Mouse (Mus musculus): ENCODE results near the gene Gng4. TPM values are rescaled to one million over a fixed set of nuclear protein-coding genes. Genes with fewer than 3 reads are reported as not detected.
"Not testable (repeated sequence)": the region's sequence is repeated elsewhere in the genome, so short reads cannot be mapped to it uniquely, and the experiment has no call there.

Gene Gng4
- polyA plus RNA-seq, 1 experiment from 2014 or later = 2.1 TPM

GRCm38 (mm10) chr13:13796082-13796481, 12.2 kb downstream of the Gng4 start:
- ATAC-seq (ENCODE audit: insufficient number of reproducible peaks, insufficient read depth, low FRiP score, low read depth) = no peak
- H3K9me3 ChIP-seq (ENCODE audit: control insufficient read depth, low read depth, low read length) = no peaks in the 10 kb centered on the region
- no peaks in the 10 kb centered on the region for H3K27me3 ChIP-seq (ENCODE audit: control insufficient read depth, insufficient read depth, low read length)
- H3K27ac ChIP-seq (ENCODE audit: low read length) = no peak overlapping the region
- WGBS = 56% methylated on average over 1 of the region's 1 CpGs
- H3K4me2 ChIP-seq (replicated peaks; ENCODE audit: low read depth, low read length) = no peak overlapping the region
- H3K4me3 ChIP-seq (ENCODE audit: low read depth, low read length) = no peak overlapping the region
- H3K4me1 ChIP-seq (ENCODE audit: control insufficient read depth, insufficient read depth, low read length) = no peaks in the 10 kb centered on the region
- no peaks in the 10 kb centered on the region for H3K36me3 ChIP-seq (ENCODE audit: control insufficient read depth, insufficient read depth, low read length)
- H3K9ac ChIP-seq (replicated peaks; ENCODE audit: low read depth, low read length) = no peak overlapping the region

- not testable (repeated sequence) for H3K4me2 ChIP-seq (replicated peaks; ENCODE audit: low read depth, low read length); H3K4me1 ChIP-seq (ENCODE audit: control insufficient read depth, insufficient read depth, low read length); H3K36me3 ChIP-seq (ENCODE audit: control insufficient read depth, insufficient read depth, low read length); ATAC-seq (ENCODE audit: insufficient number of reproducible peaks, insufficient read depth, low FRiP score, low read depth); H3K4me3 ChIP-seq (ENCODE audit: low read depth, low read length); H3K27ac ChIP-seq (ENCODE audit: low read length); H3K27me3 ChIP-seq (ENCODE audit: control insufficient read depth, insufficient read depth, low read length); H3K9ac ChIP-seq (replicated peaks; ENCODE audit: low read depth, low read length); H3K9me3 ChIP-seq (ENCODE audit: control insufficient read depth, low read depth, low read length)
- 91% methylated on average over 12 of the region's 12 CpGs for WGBS
Observed at GRCm38 (mm10) chr13:13797816-13798215, 14.0 kb downstream of the Gng4 start.

- H3K4me3 ChIP-seq (ENCODE audit: low read depth, low read length) = no peak overlapping the region
- no peak for ATAC-seq (ENCODE audit: insufficient number of reproducible peaks, insufficient read depth, low FRiP score, low read depth)
- no peaks in the 10 kb centered on the region for H3K9me3 ChIP-seq (ENCODE audit: control insufficient read depth, low read depth, low read length)
- H3K27me3 ChIP-seq (ENCODE audit: control insufficient read depth, insufficient read depth, low read length) = no peaks in the 10 kb centered on the region
- H3K4me1 ChIP-seq (ENCODE audit: control insufficient read depth, insufficient read depth, low read length) = no peaks in the 10 kb centered on the region
- 71% methylated on average over 8 of the region's 8 CpGs for WGBS
- no peak overlapping the region for H3K4me2 ChIP-seq (replicated peaks; ENCODE audit: low read depth, low read length)
- H3K36me3 ChIP-seq (ENCODE audit: control insufficient read depth, insufficient read depth, low read length) = no peaks in the 10 kb centered on the region
- H3K27ac ChIP-seq (ENCODE audit: low read length) = no peak overlapping the region
- H3K9ac ChIP-seq (replicated peaks; ENCODE audit: low read depth, low read length) = no peak overlapping the region
Observed at GRCm38 (mm10) chr13:13798775-13799174, 14.9 kb downstream of the Gng4 start.

GRCm38 (mm10) chr13:13808337-13809132, 24.7 kb downstream of the Gng4 start:
- Histone ChIP-seq H3K4me1 (ENCODE audit: control insufficient read depth, insufficient read depth, low read length) (no peaks in the 10 kb centered on the region), H3K9me3 (ENCODE audit: control insufficient read depth, low read depth, low read length) (no peaks in the 10 kb centered on the region), H3K4me2 (replicated peaks; ENCODE audit: low read depth, low read length) (no peak overlapping the region), H3K27me3 (ENCODE audit: control insufficient read depth, insufficient read depth, low read length) (no peaks in the 10 kb centered on the region), H3K4me3 (ENCODE audit: low read depth, low read length) (no peak overlapping the region), H3K9ac (replicated peaks; ENCODE audit: low read depth, low read length) (no peak overlapping the region), H3K27ac (ENCODE audit: low read length) (no peak overlapping the region), H3K36me3 (ENCODE audit: control insufficient read depth, insufficient read depth, low read length) (no peaks in the 10 kb centered on the region)
- ATAC-seq (ENCODE audit: insufficient number of reproducible peaks, insufficient read depth, low FRiP score, low read depth) = 0 out of 2 replicates have a peak, but pooled peaks have one; percentile 56
- WGBS = 26% methylated on average over 11 of the region's 11 CpGs

- Histone ChIP-seq H3K4me3 (ENCODE audit: low read depth, low read length) (no peak overlapping the region), H3K4me1 (ENCODE audit: control insufficient read depth, insufficient read depth, low read length) (no peaks in the 10 kb centered on the region), H3K9me3 (ENCODE audit: control insufficient read depth, low read depth, low read length) (no peaks in the 10 kb centered on the region), H3K27ac (ENCODE audit: low read length) (no peak overlapping the region), H3K36me3 (ENCODE audit: control insufficient read depth, insufficient read depth, low read length) (no peaks in the 10 kb centered on the region), H3K4me2 (replicated peaks; ENCODE audit: low read depth, low read length) (no peak overlapping the region), H3K27me3 (ENCODE audit: control insufficient read depth, insufficient read depth, low read length) (no peaks in the 10 kb centered on the region), H3K9ac (replicated peaks; ENCODE audit: low read depth, low read length) (no peak overlapping the region)
- 80% methylated on average over 7 of the region's 7 CpGs for WGBS
- ATAC-seq (ENCODE audit: insufficient number of reproducible peaks, insufficient read depth, low FRiP score, low read depth) = no peak
Observed at GRCm38 (mm10) chr13:13810885-13811284, 27.0 kb downstream of the Gng4 start.

- Histone ChIP-seq H3K27ac (ENCODE audit: low read length) (no peak overlapping the region), H3K9me3 (ENCODE audit: control insufficient read depth, low read depth, low read length) (no peaks in the 10 kb centered on the region), H3K9ac (replicated peaks; ENCODE audit: low read depth, low read length) (no peak overlapping the region), H3K4me2 (replicated peaks; ENCODE audit: low read depth, low read length) (no peak overlapping the region), H3K4me3 (ENCODE audit: low read depth, low read length) (no peak overlapping the region), H3K27me3 (ENCODE audit: control insufficient read depth, insufficient read depth, low read length) (no peaks in the 10 kb centered on the region), H3K4me1 (ENCODE audit: control insufficient read depth, insufficient read depth, low read length) (no peaks in the 10 kb centered on the region), H3K36me3 (ENCODE audit: control insufficient read depth, insufficient read depth, low read length) (no peaks in the 10 kb centered on the region)
- WGBS = 76% methylated on average over 3 of the region's 3 CpGs
- no peak for ATAC-seq (ENCODE audit: insufficient number of reproducible peaks, insufficient read depth, low FRiP score, low read depth)
Observed at GRCm38 (mm10) chr13:13818696-13819095, 34.8 kb downstream of the Gng4 start.

GRCm38 (mm10) chr13:13820234-13821123, 36.6 kb downstream of the Gng4 start:
- Histone ChIP-seq H3K27ac (ENCODE audit: low read length) (no peak overlapping the region), H3K9me3 (ENCODE audit: control insufficient read depth, low read depth, low read length) (no peaks in the 10 kb centered on the region), H3K4me2 (replicated peaks; ENCODE audit: low read depth, low read length) (no peak overlapping the region), H3K4me3 (ENCODE audit: low read depth, low read length) (no peak overlapping the region), H3K36me3 (ENCODE audit: control insufficient read depth, insufficient read depth, low read length) (no peaks in the 10 kb centered on the region), H3K4me1 (ENCODE audit: control insufficient read depth, insufficient read depth, low read length) (no peaks in the 10 kb centered on the region), H3K27me3 (ENCODE audit: control insufficient read depth, insufficient read depth, low read length) (no peaks in the 10 kb centered on the region), H3K9ac (replicated peaks; ENCODE audit: low read depth, low read length) (no peak overlapping the region)
- WGBS = 65% methylated on average over 7 of the region's 7 CpGs
- no peak for ATAC-seq (ENCODE audit: insufficient number of reproducible peaks, insufficient read depth, low FRiP score, low read depth)

GRCm38 (mm10) chr13:13824946-13825345, 41.1 kb downstream of the Gng4 start:
- no peak overlapping the region for H3K4me2 ChIP-seq (replicated peaks; ENCODE audit: low read depth, low read length)

More at GRCm38 (mm10) chr13:13824946-13825345, 41.1 kb downstream of the Gng4 start:
- Histone ChIP-seq H3K27ac (ENCODE audit: low read length) (no peak overlapping the region), H3K4me3 (ENCODE audit: low read depth, low read length) (no peak overlapping the region), H3K4me1 (ENCODE audit: control insufficient read depth, insufficient read depth, low read length) (no peaks in the 10 kb centered on the region), H3K9me3 (ENCODE audit: control insufficient read depth, low read depth, low read length) (no peaks in the 10 kb centered on the region), H3K9ac (replicated peaks; ENCODE audit: low read depth, low read length) (no peak overlapping the region), H3K27me3 (ENCODE audit: control insufficient read depth, insufficient read depth, low read length) (no peaks in the 10 kb centered on the region), H3K36me3 (ENCODE audit: control insufficient read depth, insufficient read depth, low read length) (no peaks in the 10 kb centered on the region)
- 90% methylated on average over 7 of the region's 7 CpGs for WGBS
- ATAC-seq (ENCODE audit: insufficient number of reproducible peaks, insufficient read depth, low FRiP score, low read depth) = no peak
